Mouse (Mus musculus): ENCODE data around the gene Qrsl1. TPM values are rescaled to one million over a fixed set of nuclear protein-coding genes. Genes with fewer than 3 reads are reported as not detected.

The Qrsl1 gene
- polyA plus RNA-seq, 1 experiment from 2014 or later, result 29.0 TPM

DNA sequence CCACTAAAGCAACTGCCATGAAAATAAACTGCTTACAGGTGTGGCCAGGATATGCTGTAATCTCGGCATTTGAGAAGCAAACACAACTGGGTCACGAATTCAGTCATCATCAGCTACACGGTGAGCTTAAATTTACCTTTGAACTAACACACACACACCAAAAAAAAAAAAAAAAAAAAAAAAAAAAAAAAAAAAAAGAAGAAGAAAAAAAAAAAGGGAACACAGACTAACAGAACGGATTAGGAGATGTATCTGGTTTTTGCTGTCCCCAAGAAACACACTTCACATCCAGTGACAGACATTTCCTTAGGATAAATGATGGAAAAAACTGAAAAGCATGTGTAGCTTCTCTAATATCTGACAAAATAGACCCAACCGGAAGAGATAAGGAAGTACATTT is 49.6 kb downstream of the Qrsl1 start:
- 91% methylated on average over 5 of the region's 5 CpGs for WGBS
- Histone ChIP-seq H3K27me3 (ENCODE audit: control insufficient read depth, insufficient read depth, low read length) (no peaks in the 10 kb centered on the region), H3K4me1 (replicated peaks; ENCODE audit: control insufficient read depth, insufficient read depth, low read length) (no peaks in the 10 kb centered on the region), H3K4me2 (ENCODE audit: low read depth, low read length, severe bottlenecking) (no peak overlapping the region), H3K4me3 (ENCODE audit: low read depth, low read length) (no peak overlapping the region), H3K9me3 (ENCODE audit: control insufficient read depth, low read length) (no peaks in the 10 kb centered on the region), H3K36me3 (ENCODE audit: control insufficient read depth, insufficient read depth, low read length) (no peaks in the 10 kb centered on the region), H3K27ac (ENCODE audit: low read depth, low read length) (no peak overlapping the region), H3K9ac (ENCODE audit: low read length) (no peak overlapping the region)
- no peak for ATAC-seq (replicated peaks; ENCODE audit: low FRiP score)
- DNase-seq (ENCODE audit: low spot score), result no peak

DNA sequence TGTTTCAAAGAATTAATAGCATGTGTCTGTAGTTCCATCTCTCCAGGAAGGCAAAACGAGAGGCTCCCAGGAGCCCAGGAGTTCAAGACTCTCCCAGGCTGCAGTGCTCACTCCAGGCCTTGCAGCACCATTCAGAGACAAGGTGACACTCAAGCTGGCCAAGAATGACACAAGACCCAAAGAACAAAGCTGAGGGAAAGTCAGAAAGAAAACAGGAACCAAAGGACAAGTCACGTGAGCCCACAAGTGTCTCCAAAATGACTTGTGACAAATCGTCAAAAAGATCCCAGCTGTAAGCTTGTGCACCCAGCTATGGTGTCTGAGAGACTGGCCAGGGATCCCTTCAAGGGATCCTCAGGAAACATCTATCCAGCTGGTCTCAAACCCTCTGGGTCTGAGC is 52.1 kb downstream of the Qrsl1 start:
- WGBS, result 83% methylated on average over 3 of the region's 3 CpGs

DNA sequence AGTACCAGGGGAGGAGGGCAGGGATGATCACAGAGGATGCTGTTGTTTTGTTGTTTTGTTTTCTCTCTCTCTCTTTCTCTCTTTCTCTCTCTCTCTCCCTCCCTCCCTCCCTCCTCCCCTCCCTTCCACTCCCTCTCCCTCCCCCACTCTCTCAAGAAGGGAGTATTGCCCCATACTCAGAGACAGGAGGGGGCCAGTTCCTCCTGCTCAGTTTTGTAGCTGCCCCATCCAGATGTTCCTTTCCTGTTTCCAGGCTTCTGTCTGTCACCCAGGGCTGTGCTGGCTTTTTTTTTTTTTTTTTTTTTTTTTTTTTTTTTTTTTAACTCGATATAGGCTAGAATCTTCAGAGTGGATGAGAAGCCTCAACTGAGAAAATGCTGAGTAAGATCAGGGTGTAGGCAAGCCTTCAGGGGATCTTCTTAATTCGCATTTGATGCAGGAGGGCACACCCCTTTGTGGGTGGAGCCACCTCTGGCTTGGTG is 55.4 kb downstream of the Qrsl1 start:
- 78% methylated on average over 2 of the region's 2 CpGs for WGBS
- H3K27me3 ChIP-seq (ENCODE audit: control insufficient read depth, insufficient read depth, low read length), result no peaks in the 10 kb centered on the region
- H3K9me3 ChIP-seq (ENCODE audit: control insufficient read depth, low read length), result no peaks in the 10 kb centered on the region
- H3K27ac ChIP-seq (ENCODE audit: low read depth, low read length), result no peak overlapping the region
- DNase-seq (ENCODE audit: low spot score), result no peak
- no peaks in the 10 kb centered on the region for H3K36me3 ChIP-seq (ENCODE audit: control insufficient read depth, insufficient read depth, low read length)
- no peaks in the 10 kb centered on the region for H3K4me1 ChIP-seq (replicated peaks; ENCODE audit: control insufficient read depth, insufficient read depth, low read length)
- ATAC-seq (replicated peaks; ENCODE audit: low FRiP score), result no peak
- no peak overlapping the region for H3K4me2 ChIP-seq (ENCODE audit: low read depth, low read length, severe bottlenecking)
- H3K4me3 ChIP-seq (ENCODE audit: low read depth, low read length), result no peak overlapping the region
- H3K9ac ChIP-seq (ENCODE audit: low read length), result no peak overlapping the region

More for the DNA sequence above, 52.1 kb downstream of the Qrsl1 start:
- ATAC-seq (replicated peaks; ENCODE audit: low FRiP score) (no peak), DNase-seq (ENCODE audit: low spot score) (no peak)
- H3K4me2 ChIP-seq (ENCODE audit: low read depth, low read length, severe bottlenecking), result no peak overlapping the region
- H3K9me3 ChIP-seq (ENCODE audit: control insufficient read depth, low read length), result no peaks in the 10 kb centered on the region
- H3K4me3 ChIP-seq (ENCODE audit: low read depth, low read length), result no peak overlapping the region
- H3K9ac ChIP-seq (ENCODE audit: low read length), result no peak overlapping the region
- H3K36me3 ChIP-seq (ENCODE audit: control insufficient read depth, insufficient read depth, low read length), result no peaks in the 10 kb centered on the region
- H3K4me1 ChIP-seq (replicated peaks; ENCODE audit: control insufficient read depth, insufficient read depth, low read length), result no peaks in the 10 kb centered on the region
- H3K27me3 ChIP-seq (ENCODE audit: control insufficient read depth, insufficient read depth, low read length), result no peaks in the 10 kb centered on the region
- H3K27ac ChIP-seq (ENCODE audit: low read depth, low read length), result no peak overlapping the region

GRCm38 (mm10) chr10:43845442-43845841 is 56.1 kb downstream of the Qrsl1 start:
- ATAC-seq (replicated peaks; ENCODE audit: low FRiP score), result no peak
- Histone ChIP-seq H3K9me3 (ENCODE audit: control insufficient read depth, low read length) (no peaks in the 10 kb centered on the region), H3K27me3 (ENCODE audit: control insufficient read depth, insufficient read depth, low read length) (no peaks in the 10 kb centered on the region), H3K4me1 (replicated peaks; ENCODE audit: control insufficient read depth, insufficient read depth, low read length) (no peaks in the 10 kb centered on the region), H3K36me3 (ENCODE audit: control insufficient read depth, insufficient read depth, low read length) (no peaks in the 10 kb centered on the region), H3K9ac (ENCODE audit: low read length) (no peak overlapping the region), H3K4me3 (ENCODE audit: low read depth, low read length) (no peak overlapping the region), H3K27ac (ENCODE audit: low read depth, low read length) (no peak overlapping the region), H3K4me2 (ENCODE audit: low read depth, low read length, severe bottlenecking) (no peak overlapping the region)
- 67% methylated on average over 3 of the region's 3 CpGs for WGBS
- DNase-seq (ENCODE audit: low spot score), result no peak

- DNase-seq (ENCODE audit: low spot score), result no peak
- 85% methylated on average over 5 of the region's 5 CpGs for WGBS
These were observed 60.1 kb downstream of the Qrsl1 start for GRCm38 (mm10) chr10:43841441-43841840.

DNA sequence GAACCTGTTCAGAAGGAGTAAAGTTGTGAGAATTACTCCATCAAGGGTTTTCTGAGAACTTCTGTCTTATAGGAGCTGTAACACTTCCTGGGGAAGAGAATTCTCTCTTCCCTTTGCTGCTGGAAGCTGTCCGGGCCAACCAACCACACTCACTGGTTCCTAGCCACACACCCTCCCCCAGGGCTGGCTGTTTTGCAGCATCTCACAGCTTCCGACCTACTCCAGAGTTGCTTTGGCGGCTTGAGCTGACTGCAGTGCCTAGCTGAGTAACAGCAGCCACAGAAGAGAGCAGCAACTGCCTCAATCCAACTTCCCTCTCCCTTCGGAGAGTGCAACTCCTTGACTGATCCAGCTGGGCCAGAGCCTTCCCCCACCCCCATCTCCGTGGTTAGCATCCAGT is 68.7 kb downstream of the Qrsl1 start:
- Histone ChIP-seq H3K4me3 (ENCODE audit: low read depth, low read length) (no peak overlapping the region), H3K4me2 (ENCODE audit: low read depth, low read length, severe bottlenecking) (no peak overlapping the region), H3K9me3 (ENCODE audit: control insufficient read depth, low read length) (no peaks in the 10 kb centered on the region), H3K27ac (ENCODE audit: low read depth, low read length) (no peak overlapping the region), H3K36me3 (ENCODE audit: control insufficient read depth, insufficient read depth, low read length) (no peaks in the 10 kb centered on the region), H3K27me3 (ENCODE audit: control insufficient read depth, insufficient read depth, low read length) (no peaks in the 10 kb centered on the region), H3K9ac (ENCODE audit: low read length) (no peak overlapping the region), H3K4me1 (replicated peaks; ENCODE audit: control insufficient read depth, insufficient read depth, low read length) (no peaks in the 10 kb centered on the region)
- ATAC-seq (replicated peaks; ENCODE audit: low FRiP score) (no peak), DNase-seq (ENCODE audit: low spot score) (no peak)
- WGBS, result 34% methylated on average over 5 of the region's 5 CpGs

More at GRCm38 (mm10) chr10:43841441-43841840, 60.1 kb downstream of the Qrsl1 start:
- no peak overlapping the region for H3K9ac ChIP-seq (ENCODE audit: low read length)
- no peaks in the 10 kb centered on the region for H3K36me3 ChIP-seq (ENCODE audit: control insufficient read depth, insufficient read depth, low read length)
- no peak overlapping the region for H3K4me3 ChIP-seq (ENCODE audit: low read depth, low read length)
- H3K4me1 ChIP-seq (replicated peaks; ENCODE audit: control insufficient read depth, insufficient read depth, low read length), result no peaks in the 10 kb centered on the region
- H3K4me2 ChIP-seq (ENCODE audit: low read depth, low read length, severe bottlenecking), result no peak overlapping the region
- ATAC-seq (replicated peaks; ENCODE audit: low FRiP score), result no peak
- H3K27me3 ChIP-seq (ENCODE audit: control insufficient read depth, insufficient read depth, low read length), result no peaks in the 10 kb centered on the region
- H3K9me3 ChIP-seq (ENCODE audit: control insufficient read depth, low read length), result no peaks in the 10 kb centered on the region
- H3K27ac ChIP-seq (ENCODE audit: low read depth, low read length), result no peak overlapping the region

- Histone ChIP-seq H3K9ac (ENCODE audit: low read length) (no peak overlapping the region), H3K4me1 (replicated peaks; ENCODE audit: control insufficient read depth, insufficient read depth, low read length) (no peaks in the 10 kb centered on the region), H3K36me3 (ENCODE audit: control insufficient read depth, insufficient read depth, low read length) (no peaks in the 10 kb centered on the region), H3K4me2 (ENCODE audit: low read depth, low read length, severe bottlenecking) (no peak overlapping the region), H3K4me3 (ENCODE audit: low read depth, low read length) (no peak overlapping the region), H3K27me3 (ENCODE audit: control insufficient read depth, insufficient read depth, low read length) (no peaks in the 10 kb centered on the region), H3K27ac (ENCODE audit: low read depth, low read length) (no peak overlapping the region), H3K9me3 (ENCODE audit: control insufficient read depth, low read length) (no peaks in the 10 kb centered on the region)
- ATAC-seq (replicated peaks; ENCODE audit: low FRiP score) (no peak), DNase-seq (ENCODE audit: low spot score) (no peak)
- 43% methylated on average over 17 of the region's 17 CpGs for WGBS
These were observed 71.1 kb downstream of the Qrsl1 start for GRCm38 (mm10) chr10:43830251-43831018.

- 93% methylated on average over 10 of the region's 10 CpGs for WGBS
- no peak overlapping the region for H3K27ac ChIP-seq (ENCODE audit: low read depth, low read length)
- DNase-seq (ENCODE audit: low spot score), result no peak
- H3K36me3 ChIP-seq (ENCODE audit: control insufficient read depth, insufficient read depth, low read length), result no peaks in the 10 kb centered on the region
- H3K9me3 ChIP-seq (ENCODE audit: control insufficient read depth, low read length), result no peaks in the 10 kb centered on the region
- no peak overlapping the region for H3K9ac ChIP-seq (ENCODE audit: low read length)
- no peak for ATAC-seq (replicated peaks; ENCODE audit: low FRiP score)
- H3K4me2 ChIP-seq (ENCODE audit: low read depth, low read length, severe bottlenecking), result no peak overlapping the region
- H3K27me3 ChIP-seq (ENCODE audit: control insufficient read depth, insufficient read depth, low read length), result no peaks in the 10 kb centered on the region
- H3K4me1 ChIP-seq (replicated peaks; ENCODE audit: control insufficient read depth, insufficient read depth, low read length), result no peaks in the 10 kb centered on the region
- no peak overlapping the region for H3K4me3 ChIP-seq (ENCODE audit: low read depth, low read length)
These were observed 72.9 kb downstream of the Qrsl1 start for GRCm38 (mm10) chr10:43828686-43829015.

Measured in forebrain, embryonic 11.5 days (tissue).